Mouse (Mus musculus): Measurements from ENCODE around the gene Dstn.

Gene Dstn

DNA sequence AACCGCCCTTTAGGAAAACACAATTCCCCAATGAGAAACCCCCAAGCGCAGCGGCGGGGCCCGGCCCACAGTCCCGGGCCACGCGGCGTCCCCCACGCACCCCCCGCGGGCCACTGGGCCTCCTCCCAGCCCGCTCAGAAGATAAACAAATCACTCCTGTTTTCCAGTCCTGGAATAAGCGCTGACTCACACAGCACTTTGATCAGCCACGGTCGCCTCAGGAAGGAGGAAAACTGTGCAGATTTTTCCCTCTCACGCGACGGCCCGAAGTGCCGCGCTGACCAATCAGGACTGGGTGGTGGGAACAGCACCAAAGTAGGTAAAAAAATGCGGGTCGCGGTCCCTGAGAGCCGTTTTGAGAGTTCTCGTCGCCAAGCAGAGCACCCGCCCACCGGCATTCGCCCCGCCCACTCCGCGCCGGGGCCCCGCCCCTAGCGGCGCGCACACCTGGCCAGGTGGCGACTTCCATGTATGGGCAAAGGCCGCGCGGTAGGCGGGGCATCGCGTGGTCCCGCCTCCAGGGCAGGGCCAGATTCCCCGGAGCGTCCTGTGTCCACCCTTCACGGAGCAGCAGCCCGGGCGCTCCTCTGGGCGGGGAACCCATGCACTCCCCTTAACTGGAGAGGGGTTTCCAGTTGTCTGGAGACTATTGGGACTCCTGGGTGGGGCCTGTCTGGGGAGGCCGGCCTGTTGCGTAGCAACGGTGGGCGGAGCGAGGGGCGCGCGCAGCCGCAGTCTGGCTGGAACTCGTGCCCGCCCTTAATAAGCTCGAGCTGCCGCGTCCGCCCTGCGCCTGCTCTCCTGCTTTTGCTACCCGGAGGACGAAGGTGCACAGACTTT, at the start of gene Dstn:
Dstn (plus strand) TSS at position 561 of the 840 bp plus-strand sequence.
- DNase-seq, result peak; percentile 93

DNA sequence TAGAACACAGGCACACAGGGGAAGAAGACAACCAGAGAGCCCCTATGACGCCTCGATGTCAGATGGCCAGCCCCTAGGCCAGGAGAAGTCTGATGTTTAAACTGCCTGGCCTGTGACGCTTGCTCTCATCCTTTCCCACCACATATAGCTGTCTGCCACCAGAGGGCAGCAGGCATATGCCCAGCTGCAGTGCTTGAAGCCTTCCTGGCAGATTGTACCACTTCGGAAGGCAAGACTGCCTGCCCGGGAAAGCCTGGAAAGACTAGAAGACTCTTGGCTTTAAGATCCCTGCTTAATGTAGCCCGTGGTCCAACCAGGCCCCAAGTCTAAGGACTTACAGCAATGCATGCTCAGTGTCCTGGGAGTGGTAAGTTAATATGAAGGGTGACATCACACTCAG, 47.8 kb upstream of the Dstn start:
- DNase-seq, result peak; percentile 80

DNA sequence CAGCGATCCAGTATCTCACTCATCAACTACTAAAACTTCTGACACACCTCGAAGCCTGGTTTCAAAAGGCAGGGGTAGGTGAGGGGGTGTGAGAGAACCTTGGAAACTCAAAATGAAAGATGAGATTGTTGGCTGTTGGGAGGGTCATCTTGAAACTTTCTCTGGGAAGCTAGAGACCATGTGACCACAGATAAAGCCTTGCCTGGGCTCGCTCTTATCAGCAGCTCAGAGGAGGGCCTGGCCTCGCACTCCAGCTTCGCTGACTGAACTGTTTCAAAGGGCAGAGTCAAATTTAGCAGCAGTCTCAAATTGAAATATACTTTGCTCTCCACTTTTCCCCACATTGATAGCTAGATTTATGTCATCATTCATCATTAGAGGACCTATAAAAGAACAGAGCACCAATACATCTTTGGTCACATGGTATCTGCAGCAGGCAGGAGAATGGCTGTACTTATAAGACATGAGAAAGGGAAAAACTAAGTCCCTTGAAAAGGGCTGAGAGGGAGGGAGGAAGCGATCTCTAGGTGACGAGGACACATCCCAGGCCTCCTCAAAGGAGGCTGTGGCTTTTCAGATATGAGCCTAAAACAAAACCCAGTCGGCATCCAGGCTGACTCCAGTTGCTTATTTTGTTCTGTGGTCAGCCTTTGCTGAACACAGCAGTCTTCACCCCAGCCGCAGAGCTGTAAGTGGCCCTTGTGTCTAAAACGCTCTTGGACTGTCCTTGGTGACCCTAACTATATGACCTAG, 44.0 kb upstream of the Dstn start:
- no peak for DNase-seq

DNA sequence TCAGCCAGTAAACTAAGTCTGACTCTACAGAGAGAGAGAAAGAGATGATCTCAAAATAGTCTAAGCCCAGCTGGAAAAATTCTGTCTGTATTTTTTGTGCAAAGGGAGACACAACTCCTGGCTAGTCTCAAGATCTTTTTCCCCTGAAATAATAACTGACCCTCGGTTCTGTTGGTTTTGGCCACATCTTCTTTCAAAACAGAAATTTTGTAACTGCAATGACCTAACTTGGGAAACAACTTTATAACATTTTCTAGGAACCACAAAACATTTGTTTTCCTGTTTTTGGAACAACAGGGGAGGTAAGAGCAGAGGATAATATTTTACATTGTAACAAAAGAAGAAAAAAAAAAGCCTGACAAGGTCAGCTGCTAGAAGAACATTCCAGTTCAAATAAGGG, 39.1 kb upstream of the Dstn start:
- DNase-seq, result no peak

DNA sequence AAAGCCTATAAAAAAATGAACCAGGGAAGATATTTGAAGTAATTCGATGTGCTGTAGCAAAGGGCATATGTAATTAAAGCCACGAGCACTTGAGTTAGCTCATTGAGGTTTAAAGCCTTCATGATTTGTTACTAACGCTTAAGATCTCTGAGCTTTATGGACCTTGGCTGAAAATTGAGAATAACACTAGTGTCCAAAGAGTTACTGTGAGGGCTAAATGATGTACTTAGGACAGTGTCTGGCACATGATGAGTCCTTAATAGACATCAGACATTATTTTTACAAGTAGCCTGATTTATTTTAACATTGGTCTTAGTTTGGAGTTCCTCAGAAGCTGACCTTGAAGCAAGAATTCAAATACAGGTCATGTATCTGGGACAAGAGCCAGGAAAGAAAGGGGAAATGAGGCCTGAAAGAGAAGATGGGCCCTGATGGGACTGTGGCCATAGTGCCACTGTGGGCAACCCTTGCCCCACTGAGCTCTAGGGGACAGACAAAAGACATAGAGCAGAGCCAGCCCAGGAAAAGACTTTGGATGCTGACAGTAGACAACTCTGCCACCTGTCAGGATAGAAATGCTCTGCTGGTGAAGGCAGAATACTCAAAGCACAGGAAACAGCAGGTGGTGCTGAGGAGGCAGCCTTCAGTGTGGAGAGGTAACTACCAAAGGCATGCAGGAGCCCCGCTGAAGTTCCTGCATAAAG, 38.0 kb upstream of the Dstn start:
- no peak for DNase-seq

DNA sequence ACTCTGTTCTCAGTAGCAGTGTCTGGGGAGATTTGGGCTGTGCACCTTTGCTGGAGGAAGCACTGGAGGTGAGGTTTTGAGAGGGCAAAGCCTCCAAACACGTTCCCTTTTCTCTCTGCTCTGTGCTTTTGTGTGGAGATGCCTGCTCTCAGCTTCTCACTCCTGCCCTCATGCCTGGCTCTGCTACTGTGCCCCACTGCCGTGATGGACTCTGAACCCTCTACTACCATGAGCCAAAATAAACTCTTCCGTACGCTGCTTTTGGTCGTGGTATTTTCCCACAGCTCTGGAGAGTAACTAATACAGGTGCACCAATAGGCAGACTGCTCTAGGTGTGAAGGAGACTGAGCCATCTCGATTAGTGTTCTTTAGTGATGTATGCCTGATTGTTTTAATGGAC, 35.8 kb upstream of the Dstn start:
- no peak for DNase-seq

DNA sequence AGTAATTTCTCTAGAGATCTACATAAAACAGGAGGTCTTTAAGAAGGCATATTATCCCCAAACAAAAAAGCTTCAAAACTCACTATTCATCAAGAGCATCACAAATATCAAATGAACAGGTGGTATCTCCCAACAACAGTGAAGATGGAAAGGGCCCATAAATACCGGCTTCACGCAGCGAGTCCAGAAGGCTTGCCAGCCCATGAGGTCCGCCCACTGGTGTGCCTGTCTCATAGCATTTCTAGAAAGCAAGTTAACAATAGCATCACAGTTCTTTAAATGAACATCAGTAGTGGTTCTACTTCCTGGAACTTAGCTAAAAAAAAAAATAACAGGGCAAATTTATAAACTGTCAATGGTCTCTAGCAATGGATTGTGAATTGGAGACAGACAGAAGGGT, 33.1 kb upstream of the Dstn start:
- DNase-seq, result no peak

DNA sequence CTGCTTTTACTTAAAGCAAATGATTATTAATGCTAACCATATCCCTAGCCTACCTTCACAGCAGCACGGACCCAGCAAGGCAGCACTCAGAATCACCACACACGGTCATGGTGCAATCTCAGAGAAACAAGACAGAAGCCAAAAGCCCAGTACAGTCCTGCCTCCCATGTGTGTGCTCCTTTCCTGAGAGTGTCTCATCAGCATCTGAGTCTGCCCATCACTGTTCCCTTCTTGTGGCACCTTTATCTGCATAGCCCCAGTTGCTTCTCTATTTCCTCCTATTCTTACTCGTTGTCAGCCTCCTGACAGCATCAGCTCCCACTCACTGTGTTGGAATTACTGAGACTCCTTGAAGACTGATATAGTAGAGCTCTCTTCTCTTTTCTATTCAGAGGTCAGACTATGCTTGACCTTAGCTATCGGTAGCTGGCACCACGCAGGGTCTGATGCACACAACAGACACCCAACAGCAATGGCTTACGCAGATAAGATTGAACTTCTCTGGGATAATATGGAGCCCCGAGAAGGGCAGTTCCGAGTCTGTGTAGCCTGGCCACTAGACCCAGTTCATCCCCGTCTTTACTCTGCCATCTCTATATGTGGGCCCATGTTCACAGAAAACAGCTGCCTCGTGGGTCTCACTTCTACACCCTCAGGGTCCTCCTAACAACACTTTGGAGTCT, 32.4 kb upstream of the Dstn start:
- no peak for DNase-seq

DNA sequence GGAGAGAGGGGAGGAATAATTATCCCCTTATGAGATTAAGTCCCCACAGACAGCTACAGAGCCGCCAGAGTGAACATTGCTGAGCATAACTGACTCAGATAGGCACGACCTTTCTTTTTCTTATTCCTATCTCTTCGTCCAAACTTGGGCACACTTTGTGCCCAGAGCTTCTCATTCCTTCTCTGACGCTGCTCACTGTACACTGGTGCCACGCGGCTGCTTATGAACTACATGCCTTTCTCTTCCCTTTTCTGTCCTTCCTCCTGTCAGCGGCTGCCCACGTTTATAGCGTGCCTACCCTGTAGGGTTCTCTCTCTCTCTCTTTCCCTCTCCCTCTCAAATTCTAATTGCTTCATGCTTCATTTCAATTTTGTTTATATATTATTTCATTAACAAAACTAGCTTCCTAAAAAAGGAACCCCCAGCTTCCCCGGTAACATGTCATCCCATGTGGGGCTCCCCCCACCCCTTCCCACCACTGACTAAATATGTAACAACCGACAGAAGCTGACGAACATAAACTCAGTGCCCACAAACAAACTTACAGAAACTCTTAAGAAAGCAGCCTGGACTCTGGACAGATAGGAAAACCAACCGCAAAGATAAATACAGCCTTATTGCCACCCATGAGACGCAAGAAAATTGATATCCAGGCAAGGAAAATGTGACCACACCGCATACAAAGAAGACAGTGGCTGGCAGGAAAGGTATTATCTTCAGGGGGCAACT, 25.8 kb upstream of the Dstn start:
- DNase-seq, result no peak

DNA sequence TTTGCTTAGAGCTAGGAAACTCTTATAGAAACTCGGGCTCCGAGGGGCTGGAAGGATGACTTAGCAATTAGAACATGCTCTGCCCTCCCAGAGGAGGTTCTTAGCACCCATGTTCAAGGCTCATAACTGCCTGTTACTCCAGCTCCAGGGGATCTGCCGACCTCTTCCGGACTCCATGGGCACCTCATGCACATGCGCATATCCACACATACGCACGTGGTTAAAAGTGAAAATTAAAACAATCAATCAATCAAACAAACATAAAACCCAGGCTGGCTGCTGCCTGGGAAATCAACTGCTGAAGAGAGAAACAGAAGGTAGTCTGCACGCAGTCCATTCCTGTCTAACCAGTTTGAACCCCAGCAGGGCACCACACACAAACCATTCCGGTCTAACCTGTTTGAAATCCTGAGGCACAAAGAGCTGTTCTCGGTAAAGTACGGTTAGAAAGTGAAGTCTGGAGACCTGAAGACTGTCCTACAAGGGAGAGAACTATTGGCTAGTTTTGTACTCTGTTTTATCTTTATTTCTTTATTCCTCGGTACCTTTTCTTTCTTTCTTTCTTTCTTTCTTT, 25.2 kb upstream of the Dstn start:
- no peak for DNase-seq

DNA sequence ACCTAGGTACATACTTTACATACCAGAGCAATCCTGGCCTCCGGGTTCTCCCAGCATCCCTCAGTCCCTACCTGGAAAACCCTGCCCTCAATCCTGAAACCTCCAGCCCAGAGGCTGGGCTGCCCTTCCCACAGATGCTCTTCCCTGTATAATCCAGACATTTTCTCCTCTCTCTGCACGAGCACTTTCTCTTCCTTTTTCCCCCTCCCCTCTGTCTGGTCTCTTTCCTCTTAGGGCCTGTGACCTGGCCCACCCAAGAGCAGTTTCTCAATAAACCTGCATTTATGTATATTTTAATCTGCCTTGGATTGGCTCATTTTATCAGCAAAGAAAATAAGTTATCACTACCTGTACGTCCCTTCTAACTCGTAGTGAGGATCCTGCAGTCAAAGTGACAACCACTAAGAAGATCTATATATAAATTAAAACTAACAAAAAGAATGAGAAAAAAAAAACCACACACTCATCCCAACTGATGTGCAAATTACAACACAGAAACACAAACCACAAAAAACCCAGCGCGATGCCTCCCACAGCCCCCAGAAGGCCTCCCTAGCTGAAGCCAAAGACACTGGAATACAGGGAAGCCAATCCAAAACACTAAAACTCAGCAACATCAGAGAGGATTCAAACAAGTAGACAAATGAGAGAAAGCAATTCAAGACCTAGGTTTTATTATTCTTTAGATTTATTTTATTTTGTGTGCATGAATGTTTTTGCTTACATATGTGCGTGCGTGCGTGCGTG, 23.6 kb upstream of the Dstn start:
- no peak for DNase-seq

DNA sequence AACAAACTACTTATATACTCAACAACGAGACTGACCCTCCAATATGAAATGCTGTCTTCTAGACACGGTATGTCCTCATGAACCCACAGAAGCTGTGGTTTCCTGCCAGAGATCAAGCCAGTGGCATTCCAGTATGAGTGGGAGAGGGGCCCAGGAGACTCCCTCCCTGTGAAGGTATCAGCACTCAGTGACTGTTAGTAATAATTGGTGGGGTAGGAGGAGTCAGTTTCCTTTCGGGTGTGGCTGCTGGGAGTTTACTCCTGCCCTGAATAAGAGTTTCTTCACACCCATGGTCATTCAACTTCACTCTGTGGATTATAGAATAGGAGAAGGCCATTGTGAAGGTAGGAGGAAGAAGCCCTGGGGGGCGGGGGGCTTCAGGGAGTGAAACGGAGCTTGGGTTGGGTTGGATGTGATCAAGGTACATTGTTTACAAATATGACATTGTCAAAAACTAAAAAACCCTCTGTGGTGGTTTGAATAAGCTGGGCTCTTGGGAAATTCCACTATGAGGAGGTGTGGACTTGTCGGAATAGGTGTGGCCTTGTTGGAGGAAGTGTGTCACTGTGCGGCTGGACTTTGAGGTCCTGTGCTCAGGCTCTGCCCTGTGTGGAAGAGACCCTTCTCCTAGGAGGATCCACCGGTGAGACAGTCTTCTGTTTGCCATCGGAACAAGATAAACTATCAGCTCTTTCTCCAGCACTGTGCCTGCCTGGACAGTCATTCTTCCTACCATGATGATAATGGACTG, 15.5 kb upstream of the Dstn start:
- no peak for DNase-seq

DNA sequence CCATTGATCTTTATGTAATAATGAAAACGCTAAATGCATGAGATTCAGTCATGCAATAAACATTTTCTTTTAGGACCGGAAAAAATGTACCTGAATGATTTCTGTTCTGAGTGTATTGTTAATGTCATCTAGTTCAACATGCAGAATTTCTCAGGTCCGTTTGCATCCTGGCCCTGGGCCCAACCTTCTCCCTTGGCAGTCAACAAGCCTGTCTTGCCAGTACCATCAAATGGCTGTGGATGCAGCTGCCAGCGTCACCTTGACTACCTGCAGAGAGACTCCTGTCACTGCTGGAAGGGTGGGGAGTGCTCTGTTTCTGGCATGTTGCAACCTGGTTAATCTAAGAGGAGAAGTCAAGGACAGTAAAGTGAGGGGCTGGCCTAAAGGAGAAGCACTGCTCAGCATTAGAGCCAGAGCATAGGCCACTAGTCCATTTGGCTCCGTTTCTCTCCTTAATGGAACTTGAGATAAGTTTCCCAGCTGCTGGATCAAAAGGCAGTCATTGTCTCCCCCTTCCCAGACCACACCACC, 14.2 kb upstream of the Dstn start:
- DNase-seq, result no peak

DNA sequence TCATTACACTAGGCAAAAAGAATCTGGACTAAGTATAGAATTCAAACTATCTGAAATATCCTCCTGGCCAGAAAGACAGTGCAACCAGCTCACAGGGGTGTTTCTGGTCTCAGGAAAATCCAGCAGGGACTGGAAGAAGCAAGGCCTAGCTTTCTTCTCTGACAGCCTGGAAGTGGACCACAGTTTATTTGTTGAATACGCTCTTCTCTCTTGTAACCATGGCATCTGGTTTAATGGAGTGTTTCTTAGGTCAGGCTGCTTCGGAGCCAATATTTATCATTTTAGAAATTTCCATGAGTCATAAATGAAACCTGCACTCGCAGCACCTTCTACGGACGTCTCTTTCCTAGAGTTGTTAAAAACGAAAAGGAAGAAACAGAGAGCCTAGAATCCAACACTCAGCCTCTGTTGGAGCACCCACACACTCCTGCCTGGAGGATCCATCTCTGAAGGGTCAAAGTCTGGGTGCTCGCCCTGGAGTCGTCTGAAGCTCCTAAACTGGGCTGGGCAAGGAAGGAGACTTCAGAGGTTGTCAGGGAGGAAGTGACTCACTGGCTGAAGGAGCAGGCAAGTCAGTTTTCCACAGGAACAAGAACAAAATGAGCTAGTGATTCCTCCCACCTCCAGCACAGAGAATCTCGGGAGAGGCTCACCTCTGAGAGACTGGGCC, 11.6 kb upstream of the Dstn start:
- no peak for DNase-seq

DNA sequence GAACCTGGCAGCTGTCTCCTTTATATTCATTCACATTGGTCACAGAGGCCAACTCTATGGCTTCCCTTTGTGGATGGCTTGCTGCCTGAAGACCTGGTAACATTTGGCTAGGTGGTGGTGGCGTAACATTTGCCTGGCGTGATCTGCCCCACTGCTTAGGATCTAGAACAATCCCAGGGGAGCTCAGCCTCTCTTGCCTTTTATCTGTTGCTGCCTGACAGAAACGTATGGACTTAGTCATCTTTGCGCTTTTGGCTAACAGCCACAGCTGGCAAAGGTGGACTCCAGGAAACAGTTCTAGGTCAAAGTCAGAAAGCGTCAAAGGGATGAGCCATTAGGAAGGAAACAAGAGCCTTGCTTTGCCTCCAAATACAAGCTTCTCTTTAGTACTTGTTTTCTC, 10.2 kb upstream of the Dstn start:
- DNase-seq, result no peak

DNA sequence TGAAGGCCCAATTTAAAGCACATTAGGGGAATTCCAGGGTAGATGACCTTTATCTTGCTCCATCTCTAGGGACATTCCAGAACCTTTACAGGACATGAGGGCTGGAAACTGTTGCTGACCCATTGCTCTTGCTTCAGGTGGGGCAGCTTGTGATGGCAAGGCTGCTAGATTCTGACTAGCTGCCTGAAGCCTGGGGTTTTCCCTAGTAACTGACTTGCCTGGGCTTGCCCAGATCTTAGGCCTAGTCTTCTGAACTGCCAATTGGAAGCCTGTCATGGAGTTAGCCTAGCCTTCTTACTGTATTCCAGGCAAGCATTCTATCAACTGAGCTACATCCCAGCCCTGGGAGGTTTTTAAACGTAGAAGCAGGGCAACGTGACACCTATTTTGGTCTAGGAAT, 5.9 kb upstream of the Dstn start:
- DNase-seq, result no peak

DNA sequence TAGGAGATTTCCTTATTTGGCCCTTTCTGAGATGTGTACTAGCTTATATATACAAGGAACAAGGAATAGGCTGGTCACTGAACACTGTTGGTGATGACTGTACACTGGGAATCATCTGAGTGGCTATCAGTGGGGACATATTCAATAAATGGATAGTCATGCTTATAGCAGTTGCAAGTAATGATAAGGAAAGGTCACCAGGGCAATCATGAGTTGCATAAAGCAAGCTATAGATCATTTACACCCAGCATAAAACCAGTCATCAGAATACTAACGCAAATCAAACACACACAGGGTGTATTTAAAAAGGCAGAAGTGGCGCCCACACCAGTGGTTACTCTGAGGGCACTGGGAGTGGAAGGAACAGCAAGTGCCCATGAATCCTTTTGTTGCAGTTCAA, 2.9 kb upstream of the Dstn start:
- no peak for DNase-seq

DNA sequence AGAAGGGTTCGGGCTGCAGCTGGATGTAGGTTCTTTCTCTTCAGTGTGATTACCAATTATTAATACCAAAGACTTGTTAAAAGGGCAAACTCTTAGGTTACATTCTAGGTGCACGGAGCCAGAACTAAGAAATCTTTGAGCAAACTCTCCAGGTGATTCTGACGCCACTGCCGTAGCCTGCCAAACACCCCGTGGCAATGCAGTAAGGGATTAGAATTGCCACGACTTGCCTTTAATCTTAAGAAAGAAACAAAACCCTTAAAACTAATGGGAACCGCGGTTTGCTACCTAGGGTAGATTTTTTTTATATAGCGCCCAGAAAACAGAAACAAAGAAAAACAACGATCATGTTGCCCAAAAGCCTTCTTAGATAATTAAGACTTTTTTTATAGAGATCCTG, 899 bp upstream of the Dstn start:
- DNase-seq, result no peak

DNA sequence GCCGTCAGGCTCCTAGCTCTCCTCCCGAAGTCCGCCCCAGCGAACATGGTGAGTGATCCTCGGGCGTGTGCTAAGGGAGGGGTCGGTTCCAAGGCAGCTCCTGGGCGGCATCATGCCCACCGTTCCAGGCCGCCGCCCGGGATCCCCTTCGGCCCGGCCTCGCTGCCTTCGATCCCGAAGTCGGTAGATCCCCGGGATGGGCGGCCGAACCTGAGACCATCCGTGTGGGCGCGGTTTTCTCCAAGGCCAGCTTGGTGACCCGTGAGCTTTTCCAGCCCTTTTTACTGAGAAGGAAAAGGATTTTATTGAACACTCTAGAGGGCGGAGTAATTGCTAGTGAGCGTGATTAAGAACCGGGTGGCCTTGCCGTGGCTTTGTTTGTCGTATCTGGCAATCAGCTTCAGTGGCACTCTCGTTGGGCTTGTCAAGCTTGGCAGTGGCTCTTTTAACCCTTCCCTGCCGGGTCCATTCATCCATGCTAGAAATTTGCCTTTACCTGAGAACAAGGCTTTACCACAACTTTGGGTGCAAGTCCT, 548 bp downstream of the Dstn start:
- peak; percentile 20 for DNase-seq

Data from right cerebral cortex, postnatal 14 days (tissue).